Mouse (Mus musculus) heart, embryonic 16.5 days (tissue): Measurements from ENCODE around the gene Tcerg1l. TPM values are rescaled to one million over a fixed set of nuclear protein-coding genes. Genes with fewer than 3 reads are reported as not detected.

Experiments used
- ATAC-seq: fragments of 200-750 bp; cut with Nextera tagmentation; replicated peaks from 2 replicates; pipeline ENCODE4 v1.8.0; 2017; ENCODE audit warnings: moderate number of reproducible peaks; ENCODE audit not compliant: insufficient read depth, low FRiP score; ENCODE audit errors: extremely low read depth
- H3K27ac ChIP-seq: fragments of 300-500 bp; sonication (generic); 2 replicates; pipeline ENCODE4 v1.5.1; 2014; ENCODE audit warnings: mild to moderate bottlenecking, low read length, control low read depth, moderate library complexity
- H3K27me3 ChIP-seq: fragments of 300-500 bp; sonication (generic); 2 replicates; pipeline ENCODE4 v1.6.1; 2014; ENCODE audit warnings: low read length, mixed read lengths; ENCODE audit not compliant: control insufficient read depth, insufficient read depth
- H3K36me3 ChIP-seq: fragments of 300-500 bp; sonication (generic); 2 replicates; pipeline ENCODE4 v1.6.1; 2014; ENCODE audit not compliant: control insufficient read depth, insufficient read depth
- H3K4me1 ChIP-seq: fragments of 300-500 bp; sonication (generic); 2 replicates; pipeline ENCODE4 v1.6.1; 2014; ENCODE audit warnings: low read length, mixed read lengths; ENCODE audit not compliant: control insufficient read depth, insufficient read depth
- H3K4me2 ChIP-seq: fragments of 300-500 bp; sonication (generic); 2 replicates; pipeline ENCODE4 v1.6.1; 2014; ENCODE audit warnings: low read depth, mild to moderate bottlenecking, control low read depth, low read length
- H3K4me3 ChIP-seq: fragments of 300-500 bp; sonication (generic); 2 replicates; pipeline ENCODE4 v1.5.1; 2014; ENCODE audit warnings: mild to moderate bottlenecking, control low read depth, low read length
- H3K9ac ChIP-seq: fragments of 300-500 bp; sonication (generic); 2 replicates; pipeline ENCODE4 v1.6.1; 2014; ENCODE audit warnings: low read length, control low read depth
- H3K9me3 ChIP-seq: fragments of 300-500 bp; sonication (generic); replicated peaks from 2 replicates; pipeline ENCODE4 v1.6.1; 2016; ENCODE audit warnings: low read length; ENCODE audit not compliant: control insufficient read depth
- WGBS: fragments of 180-500 bp; shearing (Covaris S2); extraction: QIAGEN DNeasy Blood & Tissue Kit; methylation state at CpG from one replicate; pipeline ENCODE4 v1.1.7; 2014; 5-methylcytosine and 5-hydroxymethylcytosine counted together
- polyA plus RNA-seq: library from polyadenylated mRNA; unstranded; fragments of >200 nt; fragmentation: Nextera tagmentation; extraction: Ambion mirVana; gene quantifications from 2 replicates; pipeline ENCODE4 v1.2.1, GENCODE M21; 2015

Tcerg1l gene
- polyA plus RNA-seq, 1 experiment from 2014 or later: 0.14 TPM

- no peak for ATAC-seq
- no peaks in the 10 kb centered on the region for H3K9me3 ChIP-seq
- H3K27ac ChIP-seq: no peak overlapping the region
- 81% methylated on average over 7 of the region's 7 CpGs for WGBS
- no peak overlapping the region for H3K9ac ChIP-seq
- H3K4me3 ChIP-seq: no peak overlapping the region
- no peaks in the 10 kb centered on the region for H3K36me3 ChIP-seq
- H3K4me1 ChIP-seq: no peaks in the 10 kb centered on the region
- H3K27me3 ChIP-seq: no peaks in the 10 kb centered on the region
- H3K4me2 ChIP-seq: no peak overlapping the region
Measured at GRCm38 (mm10) chr7:138271328-138271727, 126.2 kb downstream of the Tcerg1l start.

- WGBS: 83% methylated on average over 8 of the region's 8 CpGs
- Histone ChIP-seq H3K36me3 (no peaks in the 10 kb centered on the region), H3K4me2 (no peak overlapping the region), H3K9ac (no peak overlapping the region), H3K27ac (no peak overlapping the region), H3K4me1 (no peaks in the 10 kb centered on the region), H3K27me3 (no peaks in the 10 kb centered on the region), H3K9me3 (no peaks in the 10 kb centered on the region), H3K4me3 (no peak overlapping the region)
- ATAC-seq: no peak
Measured at GRCm38 (mm10) chr7:138269386-138269785, 128.1 kb downstream of the Tcerg1l start.

- no peak for ATAC-seq
- Histone ChIP-seq H3K4me1 (no peaks in the 10 kb centered on the region), H3K9ac (no peak overlapping the region), H3K27me3 (no peaks in the 10 kb centered on the region), H3K4me2 (no peak overlapping the region), H3K4me3 (no peak overlapping the region), H3K27ac (no peak overlapping the region), H3K36me3 (no peaks in the 10 kb centered on the region), H3K9me3 (no peaks in the 10 kb centered on the region)
- WGBS: 66% methylated on average over 5 of the region's 5 CpGs
Measured at GRCm38 (mm10) chr7:138267976-138268646, 129.4 kb downstream of the Tcerg1l start.

GRCm38 (mm10) chr7:138248612-138249011 lies 148.9 kb downstream of the Tcerg1l start:
- Histone ChIP-seq H3K36me3 (no peaks in the 10 kb centered on the region), H3K27ac (no peak overlapping the region), H3K9me3 (peaks cover 3% of the 10 kb centered on the region; the same call in 1 of the 2 replicates), H3K4me3 (no peak overlapping the region), H3K4me2 (no peak overlapping the region), H3K9ac (no peak overlapping the region), H3K4me1 (no peaks in the 10 kb centered on the region), H3K27me3 (no peaks in the 10 kb centered on the region)
- no peak for ATAC-seq
- 68% methylated on average over 5 of the region's 5 CpGs for WGBS

- ATAC-seq: no peak
- H3K27me3 ChIP-seq: no peaks in the 10 kb centered on the region
- WGBS: 68% methylated on average over 3 of the region's 3 CpGs
- no peaks in the 10 kb centered on the region for H3K36me3 ChIP-seq
- no peak overlapping the region for H3K4me2 ChIP-seq
- no peak overlapping the region for H3K9ac ChIP-seq
- H3K27ac ChIP-seq: no peak overlapping the region
- no peak overlapping the region for H3K4me3 ChIP-seq
- no peaks in the 10 kb centered on the region for H3K4me1 ChIP-seq
- H3K9me3 ChIP-seq: peaks cover 3% of the 10 kb centered on the region; the same call in 1 of the 2 replicates
Measured at GRCm38 (mm10) chr7:138248176-138248575, 149.4 kb downstream of the Tcerg1l start.

GRCm38 (mm10) chr7:138246684-138247083 lies 150.8 kb downstream of the Tcerg1l start:
- Histone ChIP-seq H3K4me3 (no peak overlapping the region), H3K27me3 (no peaks in the 10 kb centered on the region), H3K36me3 (no peaks in the 10 kb centered on the region), H3K27ac (no peak overlapping the region), H3K4me1 (no peaks in the 10 kb centered on the region), H3K4me2 (no peak overlapping the region), H3K9me3 (peaks cover 3% of the 10 kb centered on the region; the same call in 1 of the 2 replicates), H3K9ac (no peak overlapping the region)
- no peak for ATAC-seq
- 50% methylated on average over 2 of the region's 2 CpGs for WGBS

GRCm38 (mm10) chr7:138242229-138242628 lies 155.3 kb downstream of the Tcerg1l start:
- Histone ChIP-seq H3K27ac (no peak overlapping the region), H3K4me1 (no peaks in the 10 kb centered on the region), H3K27me3 (no peaks in the 10 kb centered on the region), H3K36me3 (no peaks in the 10 kb centered on the region), H3K9me3 (no peaks in the 10 kb centered on the region), H3K9ac (no peak overlapping the region), H3K4me3 (no peak overlapping the region), H3K4me2 (no peak overlapping the region)
- no peak for ATAC-seq
- 73% methylated on average over 5 of the region's 5 CpGs for WGBS

GRCm38 (mm10) chr7:138237708-138238225 lies 159.8 kb downstream of the Tcerg1l start:
- no peak overlapping the region for H3K9ac ChIP-seq
- ATAC-seq: no peak
- no peaks in the 10 kb centered on the region for H3K9me3 ChIP-seq
- H3K27ac ChIP-seq: no peak overlapping the region
- no peak overlapping the region for H3K4me2 ChIP-seq
- H3K27me3 ChIP-seq: no peaks in the 10 kb centered on the region
- no peaks in the 10 kb centered on the region for H3K4me1 ChIP-seq
- H3K36me3 ChIP-seq: no peaks in the 10 kb centered on the region
- WGBS: 29% methylated on average over 5 of the region's 5 CpGs
- no peak overlapping the region for H3K4me3 ChIP-seq

GRCm38 (mm10) chr7:138224252-138224651 lies 173.3 kb downstream of the Tcerg1l start:
- WGBS: 75% methylated on average over 3 of the region's 3 CpGs
- H3K27ac ChIP-seq: no peak overlapping the region

More at GRCm38 (mm10) chr7:138224252-138224651, 173.3 kb downstream of the Tcerg1l start:
- H3K4me2 ChIP-seq: no peak overlapping the region
- no peaks in the 10 kb centered on the region for H3K9me3 ChIP-seq
- no peaks in the 10 kb centered on the region for H3K36me3 ChIP-seq
- ATAC-seq: no peak
- no peak overlapping the region for H3K9ac ChIP-seq
- no peaks in the 10 kb centered on the region for H3K27me3 ChIP-seq
- H3K4me3 ChIP-seq: no peak overlapping the region
- H3K4me1 ChIP-seq: no peaks in the 10 kb centered on the region
